ENCODE assay signal across 7 mouse cellular contexts in genomic region chr4:141147112-141148008, GRCm38 (mm10). TPM values are rescaled to one million over a fixed set of nuclear protein-coding genes. Genes with fewer than 3 reads are reported as not detected.
DNase-seq lines count a peak whose midpoint lies in the region; ATAC-seq and TF ChIP-seq lines count a peak whose summit lies in the region.

Gene Fbxo42 (plus strand): TSS chr4:141147913.

- peak; percentile 73 for ATAC-seq in embryonic facial prominence, embryonic 12.5 days (ENCODE audit: insufficient number of reproducible peaks, insufficient read depth, low FRiP score, low TSS enrichment)
- peak; percentile 60 for ATAC-seq in limb, embryonic 12.5 days (ENCODE audit: insufficient number of reproducible peaks, insufficient read depth, low FRiP score, low TSS enrichment, low read depth)
- ATAC-seq in midbrain, embryonic 15.5 days (replicated peaks), result peak; percentile 71

- peak within 1 kb of the TSS; percentile 78 for H3K4me2 ChIP-seq in embryonic facial prominence, embryonic 12.5 days (replicated peaks)
- H3K4me2 ChIP-seq in limb, embryonic 12.5 days, result peak within 1 kb of the TSS; percentile 85
- H3K4me2 ChIP-seq in midbrain, embryonic 15.5 days, result peak within 1 kb of the TSS; percentile 71

- DNase-seq in adrenal gland, postnatal 25 days, result peak; percentile 94
- peak; percentile 95 to 97 for DNase-seq in heart, adult 18-20 months
- DNase-seq in kidney, adult 2 months, result peak; percentile 95
- peak; percentile 85 to 92 for DNase-seq in spleen, adult 2 months (ENCODE audit: low read depth in 1 of 2, low spot score in 2 of 2)

- peak within 1 kb of the TSS; percentile 92 for H3K27ac ChIP-seq in embryonic facial prominence, embryonic 12.5 days
- peak within 1 kb of the TSS; percentile 98 for H3K27ac ChIP-seq in kidney, adult 2 months (ENCODE audit: insufficient read depth, low read depth, low read length)
- H3K27ac ChIP-seq in limb, embryonic 12.5 days, result peak within 1 kb of the TSS; percentile 84
- peak within 1 kb of the TSS; percentile 82 for H3K27ac ChIP-seq in midbrain, embryonic 15.5 days
- H3K27ac ChIP-seq in spleen, adult 2 months (ENCODE audit: insufficient read depth, low read length), result peak within 1 kb of the TSS; percentile 94

- no peaks in the 10 kb centered on the region for H3K9me3 ChIP-seq in embryonic facial prominence, embryonic 12.5 days
- H3K9me3 ChIP-seq in limb, embryonic 12.5 days, result no peaks in the 10 kb centered on the region
- no peaks in the 10 kb centered on the region for H3K9me3 ChIP-seq in midbrain, embryonic 15.5 days

- 0 out of 2 replicates have a peak, but pooled peaks cover under 1% of the 10 kb centered on the region for H3K36me3 ChIP-seq in embryonic facial prominence, embryonic 12.5 days
- H3K36me3 ChIP-seq in kidney, adult 2 months (ENCODE audit: control insufficient read depth, insufficient read depth, low read length), result no peaks in the 10 kb centered on the region
- no peaks in the 10 kb centered on the region for H3K36me3 ChIP-seq in limb, embryonic 12.5 days
- H3K36me3 ChIP-seq in midbrain, embryonic 15.5 days (replicated peaks), result no peaks in the 10 kb centered on the region
- H3K36me3 ChIP-seq in spleen, adult 2 months (ENCODE audit: control insufficient read depth, insufficient read depth, low read length), result no peaks in the 10 kb centered on the region

- H3K27me3 ChIP-seq in embryonic facial prominence, embryonic 12.5 days, result no peaks in the 10 kb centered on the region
- no peaks in the 10 kb centered on the region for H3K27me3 ChIP-seq in kidney, adult 2 months (replicated peaks; ENCODE audit: control insufficient read depth, insufficient read depth, low read length)
- no peaks in the 10 kb centered on the region for H3K27me3 ChIP-seq in limb, embryonic 12.5 days
- no peaks in the 10 kb centered on the region for H3K27me3 ChIP-seq in midbrain, embryonic 15.5 days (replicated peaks)
- H3K27me3 ChIP-seq in spleen, adult 2 months (ENCODE audit: control insufficient read depth, insufficient read depth, low read length), result no peaks in the 10 kb centered on the region; the same call in 1 of the 2 replicates

- no peak for TF ChIP-seq POLR2A in kidney, adult 2 months (IDR thresholded peaks at IDR 0.05; ENCODE audit: low read depth, low read length)
- no peak; the same call in 1 of the 2 replicates for TF ChIP-seq POLR2A in spleen, adult 2 months (IDR thresholded peaks at IDR 0.05; ENCODE audit: low read depth, low read length)

- peak within 1 kb of the TSS; percentile 83 for H3K9ac ChIP-seq in embryonic facial prominence, embryonic 12.5 days
- peak within 1 kb of the TSS; percentile 95 for H3K9ac ChIP-seq in limb, embryonic 12.5 days (replicated peaks)
- H3K9ac ChIP-seq in midbrain, embryonic 15.5 days, result peak within 1 kb of the TSS; percentile 75

- peaks cover 11% of the 10 kb centered on the region for H3K4me1 ChIP-seq in embryonic facial prominence, embryonic 12.5 days
- H3K4me1 ChIP-seq in kidney, adult 2 months (ENCODE audit: control insufficient read depth, insufficient read depth, low read length), result peaks cover 15% of the 10 kb centered on the region; the same call in 1 of the 2 replicates
- H3K4me1 ChIP-seq in limb, embryonic 12.5 days (replicated peaks), result peaks cover 24% of the 10 kb centered on the region
- peaks cover 34% of the 10 kb centered on the region for H3K4me1 ChIP-seq in midbrain, embryonic 15.5 days
- peaks cover 3% of the 10 kb centered on the region for H3K4me1 ChIP-seq in spleen, adult 2 months (ENCODE audit: control insufficient read depth, insufficient read depth, insufficient read length)

- WGBS in embryonic facial prominence, embryonic 12.5 days, result 8% methylated on average over 58 of the region's 58 CpGs
- WGBS in kidney, adult 2 months, result 3% methylated on average over 58 of the region's 58 CpGs
- 8% methylated on average over 58 of the region's 58 CpGs for WGBS in limb, embryonic 12.5 days
- WGBS in midbrain, embryonic 15.5 days, result 8% methylated on average over 58 of the region's 58 CpGs
- WGBS in spleen, adult 2 months, result 3% methylated on average over 58 of the region's 58 CpGs

- peak within 1 kb of the TSS; percentile 92 for H3K4me3 ChIP-seq in embryonic facial prominence, embryonic 12.5 days
- H3K4me3 ChIP-seq in kidney, adult 2 months (ENCODE audit: insufficient read depth, low read depth, low read length), result peak within 1 kb of the TSS; percentile 85
- H3K4me3 ChIP-seq in limb, embryonic 12.5 days (replicated peaks), result peak within 1 kb of the TSS; percentile 99
- H3K4me3 ChIP-seq in midbrain, embryonic 15.5 days, result peak within 1 kb of the TSS; percentile 63
- H3K4me3 ChIP-seq in spleen, adult 2 months (ENCODE audit: extremely low read depth, insufficient read depth, insufficient read length), result peak within 1 kb of the TSS; percentile 76

- TF ChIP-seq CTCF in kidney, adult 2 months (conservative IDR thresholded peaks at IDR 0.05; ENCODE audit: insufficient read depth, insufficient read length, low read depth, low read length), result peak; percentile 65
- TF ChIP-seq CTCF in spleen, adult 2 months (IDR thresholded peaks at IDR 0.05; ENCODE audit: extremely low read depth, insufficient read depth, insufficient read length, insufficient replicate concordance), result peak; percentile 87

RNA-seq across cellular contexts. Expression of gene Fbxo42, which starts in this region (rescaled TPM):
- total RNA-seq in adrenal gland, postnatal 25 days (2021), result 19.7 and 24.8 TPM in 2 replicates
- polyA plus RNA-seq in embryonic facial prominence, embryonic 12.5 days (2016; fragmentation: Nextera tagmentation; extraction: Ambion mirVana), result 31.6 and 32.1 TPM in 2 replicates
- total RNA-seq in heart, adult 18-20 months (2021), result 10 to 100 TPM; 10.4 to 10.8 TPM
- polyA plus RNA-seq in kidney, adult 2 months (2012; rRNA removed), result 11.7 and 13.0 TPM in 2 replicates
- polyA plus RNA-seq in limb, embryonic 12.5 days (2016; fragmentation: Nextera tagmentation; extraction: Ambion mirVana), result 31.2 and 32.0 TPM in 2 replicates
- 28.5 and 30.0 TPM in 2 replicates for polyA plus RNA-seq in midbrain, embryonic 15.5 days (2015; fragmentation: Nextera tagmentation; extraction: Ambion mirVana)
- polyA plus RNA-seq in spleen, adult 2 months (2012; rRNA removed), result 13.1 and 13.7 TPM in 2 replicates

Comparison
In these comparisons a context has a peak if more than half of its experiments do, and no peak if none do; other contexts are left out.
1. Peak in every context shown above with its lines: DNase-seq, ATAC-seq, H3K4me3 ChIP-seq and H3K27ac ChIP-seq.